Mouse (Mus musculus): ENCODE measurements around the gene Cdk15.

Gene Cdk15

DNA sequence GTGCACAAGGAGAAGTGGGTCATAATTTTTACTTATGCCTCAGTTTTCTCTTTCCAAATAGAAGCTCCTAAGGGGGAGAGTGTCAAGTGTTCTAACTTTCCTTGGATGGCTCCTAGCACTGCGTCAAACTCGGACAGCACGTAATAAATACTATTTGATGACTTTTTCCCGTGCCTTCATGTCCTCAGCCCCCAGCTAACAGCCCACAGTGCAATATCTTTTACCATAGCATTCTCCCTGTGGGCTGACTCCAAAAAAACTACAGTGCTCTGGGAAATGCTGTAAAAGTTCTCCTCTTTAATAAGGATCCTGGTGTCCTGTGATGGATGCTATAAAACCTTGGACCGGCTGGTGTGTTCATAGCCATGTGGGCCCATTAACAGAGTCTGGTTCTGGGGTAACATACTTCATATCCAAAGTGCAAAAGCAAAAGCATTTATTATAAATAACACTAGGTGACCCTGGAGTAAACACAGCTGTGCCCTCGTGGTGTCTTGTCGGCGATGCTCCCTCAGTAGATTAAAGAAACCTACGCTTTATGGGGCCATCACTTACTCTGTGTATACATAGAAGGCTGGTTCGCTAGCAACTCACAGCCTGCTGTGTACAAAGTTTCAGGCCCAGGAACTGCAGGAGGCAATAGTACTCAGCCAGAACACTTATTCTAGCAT, 112.1 kb downstream of the Cdk15 start:
- in situ Hi-C loops (cut with MboI; ENCODE audit: unreplicated experiment in 2 of 2): no loop called here

- in situ Hi-C loops (cut with MboI; ENCODE audit: unreplicated experiment in 2 of 2): no loop called here
Observed at GRCm38 (mm10) chr1:59369320-59369685, 112.6 kb downstream of the Cdk15 start.

DNA sequence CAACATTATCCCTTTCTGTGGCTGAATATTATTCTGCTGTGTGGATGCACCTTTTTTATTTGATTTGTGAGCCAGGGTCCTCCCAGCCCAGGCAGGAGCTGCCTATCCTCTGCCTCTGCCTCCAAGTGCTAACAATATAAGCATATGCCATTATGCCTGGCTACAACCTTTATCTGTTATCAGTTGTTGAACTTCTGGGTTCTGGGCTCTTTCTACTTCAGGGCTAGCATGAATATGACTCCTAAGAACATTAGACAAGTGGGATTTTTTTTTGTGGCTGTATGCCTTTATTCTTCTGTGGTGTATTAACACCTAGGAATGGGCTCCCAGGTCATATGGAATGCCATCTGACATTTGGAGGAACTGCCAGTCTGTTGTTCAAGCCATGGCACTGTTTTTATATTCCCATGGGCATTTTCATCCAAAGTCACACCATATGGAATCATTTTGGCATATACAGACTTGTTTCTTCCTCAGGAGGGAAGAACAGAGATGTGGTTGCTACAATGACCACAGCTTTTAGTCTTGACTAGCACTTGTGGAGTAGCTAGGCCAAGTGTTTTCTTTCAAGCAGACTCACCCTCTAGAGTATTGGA, 113.7 kb downstream of the Cdk15 start:
- in situ Hi-C loops (cut with MboI; ENCODE audit: unreplicated experiment in 2 of 2): no loop called here

DNA sequence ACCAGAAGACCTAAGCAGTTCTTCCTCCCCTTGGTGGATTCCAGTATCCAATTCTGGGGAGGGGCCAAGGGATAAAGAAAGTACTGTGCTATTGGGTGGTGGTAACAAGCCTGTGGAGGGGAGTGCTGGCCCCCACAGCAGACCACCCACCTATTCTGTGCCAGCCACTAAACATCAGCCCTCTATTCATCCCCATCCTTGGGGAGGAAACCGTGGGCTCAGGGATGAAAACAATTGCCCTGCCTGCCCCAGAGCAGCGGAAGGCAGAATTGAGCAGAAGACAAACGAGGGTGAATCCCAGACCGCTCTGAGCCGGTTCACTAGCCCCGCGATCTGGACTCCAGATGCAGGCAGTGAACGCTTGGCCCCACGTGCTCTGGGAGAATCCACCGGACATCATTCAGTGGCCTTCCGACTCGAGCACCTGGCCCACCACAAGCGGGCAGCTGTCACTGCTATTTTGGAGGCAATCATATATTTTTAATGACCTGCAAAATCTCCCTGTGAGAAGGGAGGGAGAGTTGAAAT, 119.4 kb downstream of the Cdk15 start:
- in situ Hi-C loops (cut with MboI; ENCODE audit: unreplicated experiment in 2 of 2): no loop called here

GRCm38 (mm10) chr1:59376557-59376956, 119.9 kb downstream of the Cdk15 start:
- in situ Hi-C loops (cut with MboI; ENCODE audit: unreplicated experiment in 2 of 2): no loop called here

DNA sequence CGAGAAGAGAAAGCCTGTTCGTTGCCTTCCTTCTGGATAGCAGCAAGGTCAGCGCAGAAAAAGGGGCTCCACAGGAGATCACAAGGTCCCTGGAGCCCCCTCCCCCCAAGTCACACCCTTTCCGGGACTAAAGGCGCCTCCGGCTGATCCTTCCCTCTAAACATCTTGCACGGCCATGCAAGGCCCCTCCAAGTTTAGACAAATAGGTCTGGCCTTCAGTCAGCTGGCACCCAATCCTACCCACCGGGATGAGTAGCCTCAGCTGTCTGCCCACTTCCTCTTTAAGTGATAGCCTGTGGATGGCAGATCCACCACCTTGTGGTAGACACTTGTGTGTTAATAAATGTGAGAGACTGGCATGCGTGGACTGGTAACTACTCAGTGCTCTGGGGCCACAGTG, 120.6 kb downstream of the Cdk15 start:
- in situ Hi-C loops (cut with MboI; ENCODE audit: unreplicated experiment in 2 of 2): no loop called here

- in situ Hi-C loops (cut with MboI; ENCODE audit: unreplicated experiment in 2 of 2): no loop called here
Observed at GRCm38 (mm10) chr1:59380926-59381325, 124.2 kb downstream of the Cdk15 start.

- in situ Hi-C loops (cut with MboI; ENCODE audit: unreplicated experiment in 2 of 2): no loop called here
Observed at GRCm38 (mm10) chr1:59381483-59381882, 124.8 kb downstream of the Cdk15 start.

GRCm38 (mm10) chr1:59382516-59382915, 125.8 kb downstream of the Cdk15 start:
- in situ Hi-C loops (cut with MboI; ENCODE audit: unreplicated experiment in 2 of 2): no loop called here

- in situ Hi-C loops (cut with MboI; ENCODE audit: unreplicated experiment in 2 of 2): no loop called here
Observed at GRCm38 (mm10) chr1:59383049-59383610, 126.4 kb downstream of the Cdk15 start.

DNA sequence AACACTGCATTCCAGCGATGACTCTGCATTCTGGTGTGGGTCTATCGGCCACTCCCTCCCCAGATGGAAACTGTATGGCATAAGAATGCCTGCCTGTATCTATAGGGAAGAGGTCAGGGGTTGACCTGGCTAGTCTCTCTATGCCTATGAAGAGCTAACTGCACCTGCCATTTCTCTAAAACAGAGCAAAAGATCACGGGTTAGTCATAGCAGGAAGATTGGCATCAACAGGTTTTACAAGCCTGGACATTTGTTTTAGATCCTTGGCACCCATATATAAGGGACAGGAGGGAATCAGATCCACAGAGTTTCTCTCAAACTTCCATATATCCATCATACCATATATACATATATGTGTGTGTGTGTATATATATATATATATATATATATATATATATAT, 127.7 kb downstream of the Cdk15 start:
- in situ Hi-C loops (cut with MboI; ENCODE audit: unreplicated experiment in 2 of 2): no loop called here

DNA sequence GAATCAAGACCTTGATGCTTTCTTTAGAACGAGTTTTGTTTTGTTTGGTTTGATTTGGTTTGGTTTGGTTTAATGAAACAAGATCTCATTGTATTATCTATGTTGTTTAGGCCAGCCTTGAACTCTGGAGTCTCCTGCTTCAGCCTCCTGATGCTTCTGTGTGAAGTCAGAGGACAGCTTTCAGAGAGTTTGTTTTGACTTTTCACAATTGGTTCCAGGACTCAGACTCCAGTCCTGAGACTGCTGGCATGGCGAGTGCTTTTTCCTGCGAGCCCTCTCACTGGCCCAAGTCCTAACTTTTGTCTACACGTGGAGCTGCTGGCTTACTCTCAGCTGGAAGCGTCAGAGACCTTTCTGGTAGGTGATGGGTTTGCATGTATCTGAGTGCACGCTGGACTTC, 128.9 kb downstream of the Cdk15 start:
- in situ Hi-C loops (cut with MboI; ENCODE audit: unreplicated experiment in 2 of 2): no loop called here

GRCm38 (mm10) chr1:59387542-59388314, 131.0 kb downstream of the Cdk15 start:
- in situ Hi-C loops (cut with MboI; ENCODE audit: unreplicated experiment in 2 of 2): no loop called here

DNA sequence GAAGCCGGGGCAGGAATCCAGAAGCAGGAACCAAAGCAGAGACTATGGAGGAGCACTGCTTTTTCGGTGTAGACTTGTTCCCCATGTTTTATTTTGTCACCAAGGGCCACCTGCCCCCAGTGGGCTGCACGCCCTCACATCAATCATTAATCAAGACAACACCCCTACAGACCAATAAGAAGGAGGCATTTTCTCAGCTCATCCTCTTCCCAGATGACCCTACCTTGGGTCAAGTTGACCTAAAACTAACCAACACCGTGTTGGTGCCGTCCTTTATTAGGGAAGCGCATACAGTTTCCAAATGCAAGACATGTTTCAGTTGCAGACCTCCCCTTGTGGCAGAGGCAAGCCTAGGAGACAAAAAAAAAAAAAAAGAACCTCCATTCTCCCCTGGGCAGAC, 132.5 kb downstream of the Cdk15 start:
- in situ Hi-C loops (cut with MboI; ENCODE audit: unreplicated experiment in 2 of 2): no loop called here

DNA sequence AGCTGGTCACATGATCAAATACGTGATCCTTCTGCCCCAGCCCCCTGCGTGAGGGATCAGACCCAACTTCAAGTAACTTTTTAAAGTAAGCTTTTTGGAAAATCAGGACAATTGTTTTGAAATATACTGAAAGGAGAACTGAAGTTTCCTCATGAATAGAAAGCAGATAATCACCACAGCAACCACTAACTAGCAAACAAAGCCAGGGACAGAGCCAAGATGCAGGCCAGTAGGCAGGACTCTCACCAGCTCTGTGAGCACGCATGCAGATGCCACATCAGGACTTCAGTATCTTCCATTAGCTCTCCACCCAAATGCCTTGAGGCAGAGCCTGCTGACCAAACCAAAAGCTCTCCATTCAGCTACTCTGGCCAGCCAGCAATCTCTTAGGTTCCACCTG, 135.0 kb downstream of the Cdk15 start:
- in situ Hi-C loops (cut with MboI; ENCODE audit: unreplicated experiment in 2 of 2): no loop called here

GRCm38 (mm10) chr1:59394072-59394471, 137.4 kb downstream of the Cdk15 start:
- in situ Hi-C loops (cut with MboI; ENCODE audit: unreplicated experiment in 2 of 2): no loop called here

DNA sequence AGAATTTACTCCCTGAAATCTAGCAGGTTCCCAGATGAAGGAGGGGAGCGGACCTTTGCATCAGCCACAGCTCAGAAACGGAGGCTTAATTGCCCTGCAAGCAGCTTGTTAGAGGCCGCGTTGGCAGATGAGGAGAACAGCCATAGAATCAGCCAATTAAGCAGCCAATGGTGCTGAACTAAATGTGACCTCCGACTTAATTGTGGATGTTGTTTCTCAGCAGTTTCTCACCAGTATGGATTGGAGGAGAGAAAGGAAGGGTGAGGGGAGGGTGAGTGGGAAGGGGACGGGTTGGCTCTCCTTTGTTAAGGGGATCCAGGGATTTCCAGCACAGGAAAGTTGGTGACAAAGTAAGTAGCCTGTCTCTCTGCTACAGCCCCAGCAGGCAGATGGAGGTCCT, 137.9 kb downstream of the Cdk15 start:
- in situ Hi-C loops (cut with MboI; ENCODE audit: unreplicated experiment in 2 of 2): no loop called here

- in situ Hi-C loops (cut with MboI; ENCODE audit: unreplicated experiment in 2 of 2): no loop called here
Observed at GRCm38 (mm10) chr1:59395992-59396391, 139.3 kb downstream of the Cdk15 start.

- in situ Hi-C loops (cut with MboI; ENCODE audit: unreplicated experiment in 2 of 2): no loop called here
Observed at GRCm38 (mm10) chr1:59399554-59400325, 143.0 kb downstream of the Cdk15 start.

- in situ Hi-C loops (cut with MboI; ENCODE audit: unreplicated experiment in 2 of 2): no loop called here
Observed at GRCm38 (mm10) chr1:59401253-59401652, 144.5 kb downstream of the Cdk15 start.
